Mouse (Mus musculus) bone marrow, adult 2 months (tissue): ENCODE results near the gene Ghitm.

Source experiments
- CTCF ChIP-seq: fragments of 200-500 bp; IDR thresholded peaks from 2 replicates; pipeline ENCODE4 v1.5.1; 2011; ENCODE audit warnings: low read length, control low read depth; ENCODE audit not compliant: control insufficient read depth, insufficient read depth
- POLR2A ChIP-seq: fragments of 200-500 bp; IDR thresholded peaks from 2 replicates; pipeline ENCODE4 v1.6.1; 2011; ENCODE audit warnings: low read depth, mild to moderate bottlenecking, control low read depth, low read length, borderline replicate concordance; ENCODE audit not compliant: control insufficient read depth

DNA sequence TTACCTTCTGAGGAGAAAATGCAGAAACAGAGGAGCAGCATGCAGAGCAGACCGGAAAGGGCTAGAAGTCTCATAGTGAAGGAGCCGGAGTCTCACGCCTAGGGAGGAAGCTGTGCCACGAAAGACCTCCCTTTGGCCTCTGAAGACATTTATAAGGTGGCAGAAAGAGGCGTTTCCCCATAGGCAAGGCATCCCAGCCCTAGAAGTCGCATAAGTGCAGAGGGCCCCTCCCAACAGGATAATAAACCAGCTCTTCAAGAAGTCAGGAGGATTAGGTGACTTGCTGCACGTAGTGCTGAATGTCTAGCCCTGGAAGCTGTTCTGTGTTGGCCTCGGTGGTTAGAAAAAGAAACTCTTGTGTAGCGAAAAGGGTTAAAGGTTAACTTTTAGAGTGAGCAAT is 25.1 kb downstream of the Ghitm start:
- TF ChIP-seq CTCF (no peak), POLR2A (no peak)
